Mouse (Mus musculus) embryonic fibroblast, embryonic 13.5 days (primary cell): ENCODE measurements around the gene Nfe2l1.

Experiments
- CTCF ChIP-seq: IDR thresholded peaks from 2 replicates; pipeline ENCODE4 v1.5.1; 2011; ENCODE audit warnings: mild to moderate bottlenecking, control low read depth, low read length, moderate library complexity, borderline replicate concordance; ENCODE audit not compliant: insufficient read depth
- POLR2A ChIP-seq: IDR thresholded peaks from 2 replicates; pipeline ENCODE4 v1.6.1; 2011; ENCODE audit warnings: low read depth, mild to moderate bottlenecking, control low read depth, low read length, moderate library complexity

DNA sequence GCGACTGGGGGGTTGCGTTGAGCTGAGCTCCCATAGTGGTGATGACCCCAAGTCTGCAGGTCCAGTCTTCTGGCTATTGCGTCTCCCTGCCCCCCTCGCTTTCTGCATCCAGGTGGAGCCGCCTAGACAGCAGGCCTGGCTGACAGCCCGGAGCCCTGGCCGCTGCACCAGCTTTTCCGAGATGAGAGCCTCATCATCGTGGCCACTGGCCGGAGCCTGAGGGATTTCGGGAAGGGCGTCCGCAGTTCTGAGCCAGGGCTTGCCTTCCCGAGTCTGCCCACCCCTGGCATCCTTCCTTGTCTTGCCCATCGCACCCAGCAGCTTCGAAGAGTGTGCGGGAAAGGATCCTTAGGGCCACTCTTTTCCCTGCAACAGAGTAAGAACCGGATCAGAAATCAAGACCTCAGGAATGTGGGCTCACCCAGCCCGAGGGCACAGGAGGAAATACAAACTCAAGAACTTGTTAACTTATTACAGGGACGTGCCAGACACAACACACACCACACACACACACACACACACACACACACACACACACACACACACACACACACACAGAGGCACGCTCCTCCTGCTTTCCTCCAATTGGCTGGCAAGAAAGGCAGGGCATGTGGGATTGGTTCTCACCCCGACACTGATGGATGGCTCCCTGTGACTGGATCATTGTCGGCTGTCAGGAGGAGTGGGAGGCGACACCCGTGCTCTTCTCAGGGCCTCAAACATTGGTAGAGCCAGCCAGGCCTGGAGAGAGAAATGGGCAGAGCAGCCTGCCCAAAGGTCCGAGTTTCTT is 33.6 kb upstream of the Nfe2l1 start:
- TF ChIP-seq CTCF (no peak), POLR2A (peak; percentile 62; the same call in 1 of the 2 replicates)
